Mouse (Mus musculus) ES-Bruce4 (cell line): Measurements from ENCODE around the gene Arhgap44.

Experiments
- CTCF ChIP-seq: IDR thresholded peaks from one replicate; pipeline ENCODE4 v1.8.1; 2011; ENCODE audit warnings: low read depth, low read length
- POLR2A ChIP-seq: IDR thresholded peaks from one replicate; pipeline ENCODE4 v1.8.1; 2011; ENCODE audit warnings: low read length; ENCODE audit not compliant: insufficient read depth

GRCm38 (mm10) chr11:65153006-65153405, 9.8 kb downstream of the Arhgap44 start:
- TF ChIP-seq POLR2A: no peak
- TF ChIP-seq CTCF: no peak
